Mouse (Mus musculus) embryonic facial prominence, embryonic 11.5 days (tissue): ENCODE data around the gene Fam47e. TPM values are rescaled to one million over a fixed set of nuclear protein-coding genes. Genes with fewer than 3 reads are reported as not detected.
"Not testable (repeated sequence)": the region's sequence is repeated elsewhere in the genome, so short reads cannot be mapped to it uniquely, and the experiment has no call there.

Source experiments
- ATAC-seq: fragments of 200-750 bp; cut with Nextera tagmentation; replicated peaks from 2 replicates; pipeline ENCODE4 v1.8.0; 2017; ENCODE audit warnings: low read depth; ENCODE audit not compliant: insufficient number of reproducible peaks, low FRiP score, low TSS enrichment
- DNase-seq: peaks from one replicate; pipeline ENCODE4 v3.0.0-alpha.2; 2015; ENCODE audit warnings: low spot score
- H3K27ac ChIP-seq: fragments of 300-500 bp; sonication (generic); replicated peaks from 2 replicates; pipeline ENCODE4 v1.5.1; 2014; ENCODE audit warnings: mild to moderate bottlenecking, low read depth, low read length, control low read depth
- H3K27me3 ChIP-seq: fragments of 300-500 bp; sonication (generic); 2 replicates; pipeline ENCODE4 v1.6.1; 2014; ENCODE audit warnings: mild to moderate bottlenecking, low read length, moderate library complexity, mixed read lengths; ENCODE audit not compliant: control insufficient read depth, insufficient read depth
- H3K36me3 ChIP-seq: fragments of 300-500 bp; sonication (generic); replicated peaks from 2 replicates; pipeline ENCODE4 v1.6.1; 2014; ENCODE audit warnings: low read depth, mild to moderate bottlenecking, low read length, moderate library complexity, mixed read lengths; ENCODE audit not compliant: control insufficient read depth, insufficient read depth
- H3K4me1 ChIP-seq: fragments of 300-500 bp; sonication (generic); 2 replicates; pipeline ENCODE4 v1.6.1; 2014; ENCODE audit warnings: low read length, mixed read lengths; ENCODE audit not compliant: control insufficient read depth, insufficient read depth
- H3K4me2 ChIP-seq: fragments of 300-500 bp; sonication (generic); 2 replicates; pipeline ENCODE4 v1.6.1; 2014; ENCODE audit warnings: low read depth, mild to moderate bottlenecking, control low read depth, low read length, moderate library complexity
- H3K4me3 ChIP-seq: fragments of 300-500 bp; sonication (generic); 2 replicates; pipeline ENCODE4 v1.5.1; 2014; ENCODE audit warnings: low read depth, low read length, control low read depth
- H3K9ac ChIP-seq: fragments of 300-500 bp; sonication (generic); replicated peaks from 2 replicates; pipeline ENCODE4 v1.6.1; 2014; ENCODE audit warnings: mild to moderate bottlenecking, control low read depth, low read length
- H3K9me3 ChIP-seq: fragments of 300-500 bp; sonication (generic); replicated peaks from 2 replicates; pipeline ENCODE4 v1.6.1; 2016; ENCODE audit warnings: mild to moderate bottlenecking, low read length, inconsistent platforms, mixed read lengths; ENCODE audit not compliant: control insufficient read depth
- WGBS: fragments of 180-500 bp; shearing (Covaris S2); extraction: QIAGEN DNeasy Blood & Tissue Kit; methylation state at CpG from one replicate; pipeline ENCODE4 v1.1.7; 2014; 5-methylcytosine and 5-hydroxymethylcytosine counted together
- polyA plus RNA-seq: library from polyadenylated mRNA; unstranded; fragments of >200 nt; fragmentation: Nextera tagmentation; extraction: Ambion mirVana; gene quantifications from 2 replicates; pipeline ENCODE4 v1.2.1, GENCODE M21; 2014

Gene Fam47e
- polyA plus RNA-seq, result not detected in 2 replicates

- H3K4me2 ChIP-seq, result no peak within 1 kb of the TSS
- H3K9ac ChIP-seq, result no peak within 1 kb of the TSS
- no peak within 1 kb of the TSS for H3K4me3 ChIP-seq
- H3K36me3 ChIP-seq, result no peaks in the 10 kb centered on the region
- ATAC-seq (no peak), DNase-seq (no peak)
- no peak within 1 kb of the TSS for H3K27ac ChIP-seq
- WGBS, result 73% methylated on average over 16 of the region's 16 CpGs
- H3K4me1 ChIP-seq, result no peaks in the 10 kb centered on the region
- no peaks in the 10 kb centered on the region for H3K27me3 ChIP-seq
- H3K9me3 ChIP-seq, result no peaks in the 10 kb centered on the region
Observed at GRCm38 (mm10) chr5:92554891-92555511, at the start of gene Fam47e. Fam47e (plus strand) TSS chr5:92555069.

- H3K27me3 ChIP-seq, result no peaks in the 10 kb centered on the region
- under 1% methylated on average over 47 of the region's 48 CpGs for WGBS
Observed at GRCm38 (mm10) chr5:92505402-92505865, 49.4 kb upstream of the Fam47e start.

GRCm38 (mm10) chr5:92506301-92506729, 48.6 kb upstream of the Fam47e start:
- Histone ChIP-seq H3K4me1 (no peaks in the 10 kb centered on the region), H3K4me2 (peak overlapping the region; percentile 78), H3K9ac (peak overlapping the region; percentile 91), H3K4me3 (no peak overlapping the region), H3K36me3 (no peaks in the 10 kb centered on the region), H3K27me3 (no peaks in the 10 kb centered on the region), H3K27ac (no peak overlapping the region), H3K9me3 (no peaks in the 10 kb centered on the region)
- DNase-seq (peak; percentile 56), ATAC-seq (no peak; the same call in 1 of the 2 replicates)
- 34% methylated on average over 4 of the region's 4 CpGs for WGBS

More at GRCm38 (mm10) chr5:92505402-92505865, 49.4 kb upstream of the Fam47e start:
- peak overlapping the region; percentile 91 for H3K9ac ChIP-seq
- H3K4me1 ChIP-seq, result no peaks in the 10 kb centered on the region
- H3K9me3 ChIP-seq, result no peaks in the 10 kb centered on the region
- DNase-seq (peak; percentile 95), ATAC-seq (peak; percentile 97)
- H3K36me3 ChIP-seq, result no peaks in the 10 kb centered on the region
- H3K4me2 ChIP-seq, result peak overlapping the region; percentile 78
- peak overlapping the region; percentile 91 for H3K27ac ChIP-seq
- H3K4me3 ChIP-seq, result peak overlapping the region; percentile 89

- H3K4me2 ChIP-seq, result peak within 1 kb of the TSS; percentile 78
- ATAC-seq (no peak), DNase-seq (no peak)
- peak within 1 kb of the TSS; percentile 91 for H3K9ac ChIP-seq
- peak within 1 kb of the TSS; percentile 89 for H3K4me3 ChIP-seq
- peak within 1 kb of the TSS; percentile 91; the same call in 1 of the 2 replicates for H3K27ac ChIP-seq
- H3K9me3 ChIP-seq, result no peaks in the 10 kb centered on the region
- H3K27me3 ChIP-seq, result no peaks in the 10 kb centered on the region
- no peaks in the 10 kb centered on the region for H3K4me1 ChIP-seq
- H3K36me3 ChIP-seq, result no peaks in the 10 kb centered on the region
Observed at GRCm38 (mm10) chr5:92506733-92507132, 48.1 kb upstream of the Fam47e start, which contains the start of gene Scarb2. Scarb2 (minus strand) TSS chr5:92506833.

GRCm38 (mm10) chr5:92508853-92509252, 46.0 kb upstream of the Fam47e start:
- Histone ChIP-seq H3K9me3 (no peaks in the 10 kb centered on the region), H3K27me3 (no peaks in the 10 kb centered on the region), H3K4me2 (no peak overlapping the region), H3K36me3 (no peaks in the 10 kb centered on the region), H3K27ac (no peak overlapping the region), H3K4me3 (no peak overlapping the region), H3K4me1 (no peaks in the 10 kb centered on the region), H3K9ac (no peak overlapping the region)
- 91% methylated on average over 5 of the region's 5 CpGs for WGBS
- DNase-seq (no peak), ATAC-seq (no peak)

GRCm38 (mm10) chr5:92511256-92511655, 43.6 kb upstream of the Fam47e start:
- H3K4me2 ChIP-seq, result no peak overlapping the region
- no peaks in the 10 kb centered on the region for H3K36me3 ChIP-seq
- no peaks in the 10 kb centered on the region for H3K27me3 ChIP-seq
- H3K9ac ChIP-seq, result no peak overlapping the region
- H3K9me3 ChIP-seq, result no peaks in the 10 kb centered on the region
- no peak overlapping the region for H3K27ac ChIP-seq
- H3K4me1 ChIP-seq, result no peaks in the 10 kb centered on the region
- ATAC-seq, result no peak
- no peak overlapping the region for H3K4me3 ChIP-seq
- no peak for DNase-seq

- Histone ChIP-seq H3K4me3 (no peak overlapping the region), H3K4me1 (no peaks in the 10 kb centered on the region), H3K27ac (no peak overlapping the region), H3K36me3 (no peaks in the 10 kb centered on the region), H3K27me3 (no peaks in the 10 kb centered on the region), H3K9ac (no peak overlapping the region), H3K9me3 (no peaks in the 10 kb centered on the region), H3K4me2 (no peak overlapping the region)
- DNase-seq (no peak), ATAC-seq (no peak)
- WGBS, result 93% methylated on average over 5 of the region's 5 CpGs
Observed at GRCm38 (mm10) chr5:92512066-92512465, 42.8 kb upstream of the Fam47e start.

- not testable (repeated sequence) for H3K4me2 ChIP-seq, H3K4me3 ChIP-seq, ATAC-seq, DNase-seq, H3K27ac ChIP-seq, H3K36me3 ChIP-seq, H3K9ac ChIP-seq, H3K9me3 ChIP-seq, H3K4me1 ChIP-seq, H3K27me3 ChIP-seq
- 86% methylated on average over 2 of the region's 2 CpGs for WGBS
Observed at GRCm38 (mm10) chr5:92521131-92521530, 33.7 kb upstream of the Fam47e start.
